Mouse (Mus musculus): ENCODE measurements at regions not wholly inside any gene's neighbourhood (a gene's known extent, or its start where the extent isn't known, plus 50 kb on each side); places are given as distances from the start of the nearest gene placed in this dataset.
A peak's percentile ranks its signal among the peaks of the same experiment; 100 is the strongest.
"Not testable (repeated sequence)": the region's sequence is repeated elsewhere in the genome, so short reads cannot be mapped to it uniquely, and the experiment has no call there.

DNA sequence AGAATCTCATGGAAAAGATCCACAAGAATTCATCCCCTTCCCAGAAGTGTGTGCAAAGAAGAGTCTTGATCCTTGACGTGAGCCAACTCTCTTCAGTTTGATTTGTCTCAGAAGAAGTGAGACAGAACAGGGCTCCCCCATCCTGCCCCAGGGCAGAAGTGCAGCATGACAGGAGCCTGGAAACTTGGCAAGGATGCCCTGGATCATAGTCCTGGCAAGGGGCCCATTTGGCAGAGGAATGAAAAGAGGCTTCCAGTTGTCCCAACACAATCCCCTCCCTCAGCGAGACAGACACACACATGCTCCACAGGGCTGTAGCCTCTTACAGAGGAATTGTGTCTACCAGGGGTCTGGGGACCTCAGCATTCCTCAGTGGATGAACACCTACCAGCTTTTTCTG, 102.7 kb downstream of the Ptpn20 start:
- peak in 1 of 2 experiments; percentile 35 for DNase-seq (ENCODE audit: extremely low spot score in 1 of 2, low spot score in 1 of 2)

DNA sequence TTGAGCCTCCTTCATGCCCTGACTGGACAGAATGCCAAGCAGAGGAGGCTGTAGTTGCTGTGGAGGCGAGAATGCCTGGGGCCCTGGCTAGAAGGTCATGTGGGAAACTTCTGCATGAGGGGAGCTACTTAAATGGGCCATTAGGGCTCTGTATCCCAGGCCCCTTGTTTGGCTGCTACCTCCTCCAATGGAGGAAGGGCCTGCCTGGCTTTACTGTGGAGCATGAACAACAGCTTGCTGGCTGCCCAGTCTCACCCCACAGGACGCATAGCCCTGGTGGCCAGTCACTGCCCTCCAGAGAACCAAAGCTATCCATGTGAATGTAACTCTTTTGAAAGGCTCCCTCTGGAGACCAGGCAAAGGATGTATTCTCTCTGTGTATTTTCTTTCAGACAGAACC, 105.2 kb downstream of the Ptpn20 start:
- DNase-seq (ENCODE audit: extremely low spot score in 1 of 2, low spot score in 1 of 2), result no peak

DNA sequence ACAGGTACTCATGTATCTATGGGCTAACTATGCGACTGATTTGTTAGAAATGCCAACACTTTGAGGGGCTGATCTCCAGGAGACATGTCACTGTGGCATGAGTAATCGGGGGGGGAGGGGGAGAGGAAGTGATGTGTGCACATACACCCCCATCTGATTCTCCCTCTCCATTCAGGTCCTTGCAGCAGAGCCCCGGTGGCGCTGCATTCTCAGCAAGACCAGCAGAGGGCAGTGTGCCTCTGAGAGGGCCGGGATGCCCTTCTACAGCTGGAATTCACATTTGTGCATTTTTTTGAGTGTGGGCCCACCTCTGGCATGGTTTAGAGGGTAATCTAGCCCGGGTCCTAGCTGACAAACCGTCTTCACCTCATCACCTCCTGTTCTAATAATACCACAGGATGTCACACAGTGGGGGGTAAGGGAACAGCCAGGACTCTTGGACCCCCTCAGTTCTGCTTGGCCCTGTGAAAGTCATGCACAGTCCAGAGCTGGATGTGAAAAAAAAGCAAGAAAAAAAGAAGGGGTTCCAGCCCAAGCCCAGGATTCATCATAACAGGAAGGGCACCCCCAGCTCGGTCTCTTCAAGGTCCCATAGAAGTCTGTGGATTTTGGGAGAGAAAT, 106.5 kb downstream of the Ptpn20 start:
- peak; percentile 80 to 96 for DNase-seq (ENCODE audit: extremely low spot score in 1 of 2, low spot score in 1 of 2)

DNA sequence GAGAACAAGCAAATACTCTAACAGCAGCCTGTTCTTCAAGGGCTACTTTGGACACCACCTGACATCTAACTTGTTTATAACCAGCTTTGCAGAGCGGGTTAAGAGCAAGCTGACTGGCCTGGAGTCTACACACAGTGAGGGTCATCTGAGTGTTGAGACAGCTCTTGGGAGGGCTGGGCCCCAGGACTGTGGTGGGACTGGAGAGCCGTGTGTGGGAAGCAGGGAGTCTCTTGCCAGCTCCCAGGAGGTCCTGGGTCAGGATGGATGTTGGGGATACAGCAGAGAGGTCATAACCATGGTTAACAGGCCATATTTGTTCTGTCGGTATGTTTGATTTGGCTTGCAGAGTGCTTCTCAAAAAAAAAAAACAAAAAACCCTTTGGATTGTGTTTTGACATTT, 107.8 kb downstream of the Ptpn20 start:
- DNase-seq (ENCODE audit: extremely low spot score in 1 of 2, low spot score in 1 of 2), result no peak

DNA sequence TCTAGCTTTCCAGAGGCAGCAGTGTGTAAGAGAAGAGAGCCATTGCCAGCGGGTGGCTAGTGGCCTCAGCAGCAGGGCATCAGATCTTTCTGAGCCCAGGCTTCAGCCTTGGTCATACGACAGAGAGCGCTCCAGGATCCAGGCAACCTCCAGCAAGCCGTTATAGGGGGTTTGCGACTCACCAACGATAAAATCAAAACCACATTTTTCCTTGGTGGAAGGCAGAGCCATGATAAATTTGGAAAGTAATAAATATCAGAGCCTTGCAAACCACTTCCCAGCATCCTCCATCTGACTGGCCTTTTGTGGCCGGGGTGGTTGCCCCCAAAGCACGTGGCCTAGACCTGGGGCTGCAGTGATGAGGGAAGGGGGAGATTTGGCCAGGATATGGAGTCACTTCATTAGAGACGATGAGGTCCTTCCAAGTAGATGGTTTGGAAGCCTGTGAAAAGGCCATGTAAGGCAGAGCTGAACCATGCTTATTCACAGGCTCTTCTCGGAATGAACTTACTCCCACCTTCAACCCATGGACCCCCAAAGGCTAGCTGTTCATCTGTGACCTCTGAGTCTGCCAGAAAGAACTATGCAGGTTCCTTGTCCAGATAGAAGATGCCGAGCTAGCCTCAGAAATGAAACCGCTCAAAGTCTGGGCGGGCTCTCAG, 110.9 kb downstream of the Ptpn20 start:
- no peak for DNase-seq (ENCODE audit: extremely low spot score in 1 of 2, low spot score in 1 of 2)

DNA sequence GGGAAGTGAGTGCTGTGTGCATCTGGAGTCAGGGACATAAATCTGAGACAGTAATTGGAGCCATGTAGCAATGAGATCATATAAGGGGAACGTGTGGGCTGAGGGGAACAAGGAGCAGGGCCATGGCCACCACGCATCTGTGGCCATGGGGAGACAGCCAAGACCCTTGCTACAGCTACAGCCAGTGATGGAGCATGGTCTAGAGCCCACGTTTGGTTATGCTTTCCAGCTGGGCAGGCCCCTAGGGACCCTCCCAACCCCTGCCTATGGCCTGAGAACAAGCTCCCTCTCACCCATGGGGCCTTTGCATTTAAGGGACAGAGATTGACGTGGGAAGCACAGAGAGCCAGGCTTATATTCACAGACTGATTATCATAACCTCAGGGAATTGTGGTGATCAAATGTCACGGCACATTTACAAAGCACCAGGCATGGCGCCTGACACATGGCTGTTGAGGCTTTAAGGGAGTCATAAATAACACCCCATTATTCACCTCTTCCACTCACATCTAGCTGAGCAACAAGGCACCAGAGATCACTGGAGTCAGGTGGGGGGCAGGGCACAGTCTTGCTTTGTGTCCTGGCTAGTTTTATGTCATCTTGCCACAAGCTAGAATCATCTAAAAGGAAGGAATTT, 118.8 kb downstream of the Ptpn20 start:
- DNase-seq (ENCODE audit: extremely low spot score in 1 of 2, low spot score in 1 of 2), result no peak

DNA sequence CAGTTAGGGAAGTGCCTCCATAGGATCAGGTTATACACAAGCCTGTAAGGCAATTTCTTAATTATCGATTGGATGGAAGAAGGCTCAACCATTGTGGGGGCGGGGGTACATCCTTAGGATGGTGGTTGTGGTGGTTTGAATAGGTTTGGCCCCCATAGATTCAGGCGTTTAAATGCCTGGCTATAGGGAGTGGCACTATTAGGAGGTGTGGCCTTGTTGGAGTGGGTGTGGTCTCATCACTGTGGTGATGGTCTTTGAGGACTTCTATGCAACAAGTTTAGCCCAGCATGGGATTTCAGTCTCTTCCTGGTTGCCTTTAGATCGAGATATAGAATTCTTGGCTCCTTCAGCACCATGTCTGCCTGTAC, 119.3 kb downstream of the Ptpn20 start:
- DNase-seq (ENCODE audit: extremely low spot score in 1 of 2, low spot score in 1 of 2), result no peak

DNA sequence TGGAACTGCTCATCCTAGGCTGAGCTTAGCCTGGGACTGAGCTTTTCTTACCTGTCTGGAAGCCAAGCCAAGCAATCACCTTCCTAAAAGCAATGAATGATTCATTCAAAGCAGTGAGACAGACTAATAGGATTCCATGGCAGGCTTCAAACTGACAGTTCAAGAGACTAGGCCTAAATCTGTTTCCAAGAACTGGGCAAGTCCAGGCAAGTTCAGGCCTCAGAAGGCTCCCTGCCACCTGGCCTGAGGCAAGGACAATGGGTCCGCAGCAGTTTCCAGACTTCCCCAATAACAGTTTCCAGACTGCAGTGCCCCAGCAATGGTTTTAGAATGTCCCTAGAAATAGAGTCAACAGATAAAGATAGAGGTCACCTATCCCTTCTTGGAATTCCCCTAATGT, 123.5 kb downstream of the Ptpn20 start:
- no peak for DNase-seq (ENCODE audit: extremely low spot score in 1 of 2, low spot score in 1 of 2)

DNA sequence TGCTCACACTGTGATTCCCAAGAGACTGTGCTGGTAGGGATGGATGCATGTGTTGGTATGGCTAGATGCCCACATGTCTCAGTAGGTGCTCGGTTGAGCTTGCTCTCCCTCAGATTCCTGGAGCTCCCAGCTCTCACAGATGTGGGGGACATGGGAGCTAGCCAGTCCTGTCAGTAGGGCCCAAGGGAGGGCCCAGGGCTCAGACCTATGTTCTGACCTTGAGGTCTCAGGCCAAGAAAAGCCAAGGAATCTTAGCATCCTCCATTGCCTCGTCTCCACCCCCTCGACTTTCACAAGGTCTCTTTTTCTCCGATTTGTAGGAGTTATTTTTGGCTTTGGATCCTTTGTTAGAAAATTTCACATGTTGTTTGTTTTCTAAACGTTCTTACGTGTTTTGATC, 130.6 kb downstream of the Ptpn20 start:
- DNase-seq (ENCODE audit: extremely low spot score in 1 of 2, low spot score in 1 of 2), result no peak

DNA sequence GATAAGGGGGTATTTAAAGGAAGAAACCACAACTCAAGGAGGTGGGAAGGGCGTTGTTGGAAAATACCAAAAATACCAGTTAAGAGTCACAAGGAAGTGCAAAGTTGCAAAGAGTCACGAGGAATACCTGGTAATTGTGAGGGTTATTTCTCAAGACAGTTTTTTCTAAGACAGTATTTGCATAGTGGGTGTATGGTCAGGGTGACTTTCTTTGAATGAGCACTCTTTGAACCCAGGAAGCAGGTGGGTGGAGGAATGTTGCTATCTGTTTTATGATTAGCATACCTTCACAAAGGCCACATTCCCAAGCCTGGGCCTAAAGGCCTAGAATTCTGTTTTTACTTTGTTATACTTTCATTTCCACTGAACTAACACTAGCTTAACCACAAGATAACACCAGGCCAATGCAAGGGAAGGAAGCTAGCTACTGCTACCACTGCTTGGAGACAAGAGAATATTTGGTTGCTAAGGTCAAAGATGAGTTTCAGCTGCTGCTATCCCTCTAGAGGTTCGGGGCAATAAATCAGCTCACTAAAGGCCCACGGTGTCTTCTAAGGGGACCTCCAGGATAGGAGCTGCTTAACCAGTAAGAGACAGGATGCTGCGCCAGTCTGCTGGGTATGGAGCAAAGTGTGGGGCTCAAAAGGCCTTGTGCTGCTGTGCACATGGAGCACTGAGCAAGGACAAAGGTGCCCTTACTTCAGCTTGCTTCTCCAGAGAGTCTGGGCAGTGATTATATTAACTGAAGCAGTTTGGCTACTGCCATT, 133.6 kb downstream of the Ptpn20 start:
- DNase-seq (ENCODE audit: extremely low spot score in 1 of 2, low spot score in 1 of 2), result not testable (repeated sequence)

DNA sequence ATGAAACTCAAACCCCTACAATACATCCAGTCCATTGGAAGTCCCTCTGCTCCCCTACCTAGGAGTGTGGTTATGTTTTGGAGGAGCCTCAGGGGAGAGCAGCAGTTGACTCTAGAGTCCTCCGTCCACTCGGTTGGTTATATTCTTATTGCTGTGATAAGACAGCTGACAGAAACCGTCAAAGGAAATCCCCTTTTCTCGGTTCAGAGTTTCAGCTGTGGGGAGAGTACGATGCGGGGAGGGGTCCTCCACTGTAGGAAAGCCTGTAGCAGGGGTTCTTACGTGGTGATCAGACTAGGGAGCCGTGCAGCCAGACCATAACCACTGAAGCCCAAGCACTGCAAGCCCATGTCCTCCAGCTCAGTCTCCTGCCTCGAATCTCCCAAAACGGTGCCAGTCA, 137.5 kb downstream of the Ptpn20 start:
- no peak for DNase-seq (ENCODE audit: extremely low spot score in 1 of 2, low spot score in 1 of 2)

DNA sequence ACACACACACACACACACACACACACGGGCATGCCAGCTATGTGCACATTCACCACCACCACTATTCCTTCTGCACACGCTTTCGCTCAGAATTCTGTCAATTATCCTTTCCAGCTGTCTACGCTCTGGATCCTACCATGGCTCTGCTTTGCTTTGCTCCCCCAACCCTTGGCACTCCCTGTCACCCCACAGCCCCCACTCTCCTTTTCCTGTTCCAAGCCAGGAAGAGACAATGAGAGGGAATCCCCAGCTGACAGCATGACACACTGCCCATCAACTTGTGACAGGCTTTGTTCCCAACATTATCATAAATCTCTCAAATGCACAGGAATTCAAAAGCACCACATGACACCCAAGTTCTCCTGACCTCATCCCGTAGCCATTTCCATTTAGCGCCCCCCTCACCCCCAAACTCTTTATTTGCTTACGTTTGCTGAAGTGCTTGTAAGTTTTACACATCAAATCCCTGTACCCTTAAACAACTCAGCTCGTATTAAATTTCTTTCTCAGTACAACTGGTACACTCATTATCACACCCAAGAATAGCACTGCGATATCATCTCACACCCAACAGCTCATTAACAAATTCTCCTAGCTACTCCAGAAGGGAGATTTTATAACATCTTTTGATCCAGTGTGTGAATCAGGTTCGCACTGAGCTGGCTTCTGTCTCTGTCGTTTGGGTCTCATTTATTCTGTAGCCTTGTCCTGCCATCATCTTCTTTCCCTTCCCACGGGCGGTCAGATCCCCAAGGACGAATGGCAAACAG, 140.3 kb downstream of the Ptpn20 start:
- DNase-seq (ENCODE audit: extremely low spot score in 1 of 2, low spot score in 1 of 2), result no peak

DNA sequence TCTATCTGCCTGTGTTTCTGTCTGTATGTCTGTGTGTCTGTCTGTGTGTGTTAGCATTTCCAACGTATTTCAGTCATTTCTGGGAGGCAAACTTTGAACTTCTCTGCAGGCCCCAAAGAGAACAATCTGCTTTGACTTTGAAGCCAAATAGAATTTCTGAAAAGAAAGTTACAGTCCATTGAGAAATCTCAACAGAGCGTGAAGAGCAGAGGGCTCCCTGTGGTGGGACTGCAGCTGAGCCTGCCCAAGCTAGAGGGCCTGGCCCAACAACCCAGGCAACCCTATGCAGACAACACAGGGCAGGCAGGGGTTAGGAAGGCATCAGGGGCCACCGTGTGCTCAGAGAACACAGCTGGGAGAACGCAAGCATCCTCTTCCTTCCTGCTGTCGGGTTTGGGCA, 143.7 kb downstream of the Ptpn20 start:
- no peak for DNase-seq (ENCODE audit: extremely low spot score in 1 of 2, low spot score in 1 of 2)

DNA sequence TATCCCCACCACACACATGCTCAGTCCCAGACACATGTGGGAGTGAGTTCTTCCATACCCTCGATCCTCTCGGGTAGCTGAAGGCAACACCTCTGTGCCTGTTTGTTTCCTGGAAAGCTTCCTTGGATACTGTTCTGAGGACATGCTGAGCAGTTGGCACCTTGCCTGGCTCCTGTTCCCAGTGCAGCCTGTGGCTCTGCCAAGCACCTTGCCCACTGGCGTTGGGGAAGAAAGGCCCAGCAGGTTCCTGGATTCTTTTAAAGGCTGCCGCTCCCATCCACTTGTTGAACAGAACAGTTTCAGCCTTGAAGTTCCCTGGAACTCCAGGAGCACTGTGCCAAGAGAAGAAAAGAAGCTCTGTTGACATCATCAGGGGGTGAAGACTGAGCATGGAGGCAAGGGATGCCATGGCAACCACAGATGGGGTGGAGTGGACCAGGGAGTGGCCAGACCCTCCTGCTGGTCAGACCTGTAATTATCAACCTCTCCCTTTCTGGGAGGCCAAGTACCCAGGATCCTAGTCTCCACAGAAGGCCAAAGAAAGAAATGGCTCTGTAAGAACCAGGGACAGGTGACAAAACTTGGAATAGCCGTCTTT, 145.5 kb downstream of the Ptpn20 start:
- DNase-seq (ENCODE audit: extremely low spot score in 1 of 2, low spot score in 1 of 2), result peak in 1 of 2 experiments; percentile 49

DNA sequence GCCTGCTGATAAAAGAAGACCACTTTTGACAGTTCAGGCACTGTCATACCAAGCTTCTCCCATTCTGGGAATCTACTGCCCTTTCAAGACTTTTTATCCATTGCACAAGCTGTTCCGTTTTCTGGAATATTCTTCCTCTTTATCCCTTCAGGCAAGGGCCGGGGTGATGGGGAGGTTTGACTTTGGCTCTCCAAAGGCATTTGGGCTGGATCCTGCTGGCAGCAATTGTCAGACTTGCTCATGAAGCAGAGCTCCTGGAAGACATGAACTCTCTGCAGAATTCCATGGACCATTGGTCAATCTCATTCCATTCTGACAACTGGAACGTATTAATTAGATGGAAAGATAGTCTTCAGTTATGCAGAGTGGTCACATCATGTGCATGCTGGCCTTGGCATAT, 146.6 kb downstream of the Ptpn20 start:
- DNase-seq (ENCODE audit: extremely low spot score in 1 of 2, low spot score in 1 of 2), result no peak

DNA sequence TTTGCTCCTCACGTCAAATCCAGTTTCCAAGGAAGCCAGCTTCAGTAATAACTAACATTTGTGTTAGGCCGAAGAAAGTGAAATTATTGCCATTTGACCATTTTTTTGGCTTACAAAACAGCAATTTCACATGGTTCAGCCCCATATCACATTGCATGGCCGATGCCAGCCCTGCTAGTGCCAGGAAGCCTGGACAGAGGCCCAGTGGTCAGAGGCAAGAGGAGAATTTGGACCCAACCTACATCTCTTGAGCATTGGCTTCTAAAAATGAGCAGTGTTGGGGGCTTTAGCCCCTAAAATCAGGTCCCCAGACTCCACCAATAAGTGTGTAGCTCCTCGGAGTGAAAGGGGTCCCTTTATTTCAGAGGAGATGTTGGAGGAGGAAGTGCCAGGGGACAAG, 157.2 kb downstream of the Ptpn20 start:
- DNase-seq (ENCODE audit: extremely low spot score in 1 of 2, low spot score in 1 of 2), result no peak

DNA sequence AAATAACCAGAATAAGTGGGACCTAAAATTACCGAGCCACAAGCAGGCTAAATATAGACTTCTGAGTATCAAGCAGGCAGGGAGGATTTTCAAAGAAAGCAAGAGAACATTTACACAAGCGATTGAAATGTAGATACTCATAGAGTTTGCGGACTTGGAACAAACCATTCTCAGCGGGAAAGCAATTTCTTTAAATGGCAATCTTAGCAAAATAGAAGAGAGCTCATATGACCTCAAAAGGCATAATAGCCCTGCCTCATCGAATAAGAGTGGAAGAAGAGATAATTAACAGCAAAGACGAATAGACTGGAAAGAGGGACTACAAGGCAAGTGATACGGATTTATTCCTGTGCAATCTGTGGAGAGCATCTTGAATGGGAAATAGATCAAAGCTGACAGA, 163.7 kb upstream of the Gdf10 start:
- no peak for DNase-seq (ENCODE audit: extremely low spot score in 1 of 2, low spot score in 1 of 2)

DNA sequence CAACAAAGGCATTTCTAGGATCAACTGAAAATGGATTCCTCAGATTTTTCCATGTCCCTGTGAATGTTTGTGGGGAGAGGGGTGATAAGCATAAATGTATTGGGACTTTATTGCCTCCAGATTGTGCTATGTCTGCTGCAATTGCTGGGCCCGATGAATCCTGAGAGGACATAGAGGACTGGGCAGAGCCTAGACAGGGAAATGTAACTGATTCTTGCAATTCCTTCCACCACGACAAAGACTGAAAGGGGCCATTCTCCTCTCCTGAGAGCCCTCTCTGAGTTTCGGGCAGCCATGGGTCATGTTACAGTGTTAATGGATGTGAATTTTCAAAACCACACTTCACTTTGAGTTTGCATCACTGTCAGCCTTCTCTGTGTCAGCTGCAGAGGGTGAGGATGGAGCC, 159.7 kb upstream of the Gdf10 start:
- no peak for DNase-seq (ENCODE audit: extremely low spot score in 1 of 2, low spot score in 1 of 2)

DNA sequence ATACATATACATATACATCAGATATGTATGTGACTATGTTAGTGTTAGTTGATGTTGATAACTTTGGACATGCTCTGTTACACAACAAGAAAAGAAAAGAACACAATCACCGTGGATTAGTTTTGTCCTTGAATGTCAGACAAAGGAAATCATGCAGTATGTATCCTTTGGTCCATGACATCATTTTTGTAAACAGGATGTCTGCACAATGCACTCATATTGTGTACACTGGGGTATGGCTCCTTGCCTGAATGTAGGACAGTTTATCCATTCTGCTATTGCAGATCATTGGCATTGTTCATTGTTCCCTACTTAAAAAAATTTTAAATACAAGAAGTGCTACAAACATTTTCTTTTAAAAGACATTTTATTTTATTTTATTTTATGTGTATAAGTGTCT, 157.6 kb upstream of the Gdf10 start:
- DNase-seq (ENCODE audit: extremely low spot score in 1 of 2, low spot score in 1 of 2), result no peak

DNA sequence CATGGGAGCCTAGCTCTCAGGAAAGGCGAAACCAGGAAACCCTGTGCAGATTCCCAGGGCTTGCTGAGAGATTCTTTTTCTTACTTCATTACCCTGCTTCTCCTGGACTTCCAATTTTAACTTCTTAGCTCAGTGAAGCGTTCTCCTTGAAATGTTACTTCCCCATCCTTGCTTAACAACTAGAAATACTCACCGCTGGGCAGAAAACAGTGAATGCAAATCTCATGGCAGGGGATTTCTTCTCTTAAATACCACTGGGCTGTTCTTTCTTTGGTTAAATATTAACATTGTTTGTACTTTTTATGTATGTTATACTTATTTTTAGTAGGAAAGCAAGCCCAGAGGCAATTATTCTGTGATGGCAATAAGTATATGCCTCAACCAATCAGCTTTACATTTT, 151.0 kb upstream of the Gdf10 start:
- no peak for DNase-seq (ENCODE audit: extremely low spot score in 1 of 2, low spot score in 1 of 2)

Data from layer of hippocampus, postnatal 25 days (tissue).